Mouse (Mus musculus) MEL-GATA-1-ER (cell line): Measurements from ENCODE around the gene Rtp4.

ENCODE experiments used
- DNase-seq: peaks from one replicate; pipeline ENCODE4 v3.0.0-alpha.2; 2012; ENCODE audit warnings: low read depth; ENCODE audit errors: extremely low read depth

The Rtp4 gene

GRCm38 (mm10) chr16:23591119-23592105, 71.3 kb downstream of the Rtp4 start:
- DNase-seq, result no peak

GRCm38 (mm10) chr16:23592501-23592900, 72.4 kb downstream of the Rtp4 start:
- DNase-seq, result no peak

GRCm38 (mm10) chr16:23596696-23597095, 76.6 kb downstream of the Rtp4 start:
- no peak for DNase-seq

- no peak for DNase-seq
Observed at GRCm38 (mm10) chr16:23597968-23598367, 77.9 kb downstream of the Rtp4 start.

GRCm38 (mm10) chr16:23606220-23606619, 86.1 kb downstream of the Rtp4 start:
- DNase-seq, result no peak

GRCm38 (mm10) chr16:23606651-23607050, 86.6 kb downstream of the Rtp4 start:
- DNase-seq, result no peak

- no peak for DNase-seq
Observed at GRCm38 (mm10) chr16:23607911-23608410, 87.9 kb downstream of the Rtp4 start.

GRCm38 (mm10) chr16:23609748-23610185, 89.7 kb downstream of the Rtp4 start:
- DNase-seq, result no peak

GRCm38 (mm10) chr16:23624205-23624604, 104.1 kb downstream of the Rtp4 start:
- no peak for DNase-seq

- no peak for DNase-seq
Observed at GRCm38 (mm10) chr16:23631531-23631930, 111.4 kb downstream of the Rtp4 start.

- no peak for DNase-seq
Observed at GRCm38 (mm10) chr16:23632681-23633080, 112.6 kb downstream of the Rtp4 start.

GRCm38 (mm10) chr16:23653028-23653427, 132.9 kb downstream of the Rtp4 start:
- DNase-seq, result no peak

- DNase-seq, result no peak
Observed at GRCm38 (mm10) chr16:23653479-23653878, 133.4 kb downstream of the Rtp4 start.

GRCm38 (mm10) chr16:23659597-23660531, 139.8 kb downstream of the Rtp4 start:
- DNase-seq, result no peak
